Mouse (Mus musculus): ENCODE measurements around the gene Rnls. TPM values are rescaled to one million over a fixed set of nuclear protein-coding genes. Genes with fewer than 3 reads are reported as not detected.

Rnls gene
- polyA plus RNA-seq, 1 experiment from 2014 or later: 5.6 TPM

DNA sequence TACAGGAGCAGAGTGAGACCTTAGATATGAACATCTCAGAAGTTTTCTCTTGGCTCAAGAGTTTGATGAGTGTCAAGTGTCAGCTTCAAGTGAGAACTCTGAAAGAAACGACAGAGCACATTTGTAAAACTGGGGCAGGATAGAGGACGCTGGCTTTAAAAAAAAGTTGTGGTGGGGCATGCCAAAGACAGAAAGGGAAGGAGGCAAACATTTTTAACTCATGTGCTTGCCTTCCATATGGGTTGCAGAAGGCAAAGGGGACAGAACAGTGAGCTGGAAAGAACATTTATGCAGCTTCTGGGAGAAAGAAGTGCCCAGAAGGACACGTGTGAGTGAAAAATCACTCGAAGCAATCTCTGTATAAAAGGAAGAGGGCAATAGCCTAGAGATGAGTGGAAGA, 75.0 kb downstream of the Rnls start:
- Histone ChIP-seq H3K4me3 (replicated peaks) (no peak overlapping the region), H3K36me3 (no peaks in the 10 kb centered on the region), H3K27me3 (no peaks in the 10 kb centered on the region; the same call in 1 of the 2 replicates), H3K27ac (no peak overlapping the region), H3K4me2 (no peak overlapping the region), H3K4me1 (replicated peaks) (no peaks in the 10 kb centered on the region), H3K9ac (replicated peaks) (no peak overlapping the region), H3K9me3 (no peaks in the 10 kb centered on the region)
- WGBS: 67% methylated on average over 4 of the region's 4 CpGs
- no peak for ATAC-seq (ENCODE audit: insufficient number of reproducible peaks, insufficient read depth, low FRiP score, low TSS enrichment, low read depth)

- Histone ChIP-seq H3K4me3 (replicated peaks) (no peak overlapping the region), H3K9me3 (no peaks in the 10 kb centered on the region), H3K4me1 (replicated peaks) (no peaks in the 10 kb centered on the region), H3K4me2 (no peak overlapping the region), H3K36me3 (no peaks in the 10 kb centered on the region), H3K27me3 (no peaks in the 10 kb centered on the region), H3K27ac (no peak overlapping the region), H3K9ac (replicated peaks) (no peak overlapping the region)
- 55% methylated on average over 3 of the region's 3 CpGs for WGBS
- no peak for ATAC-seq (ENCODE audit: insufficient number of reproducible peaks, insufficient read depth, low FRiP score, low TSS enrichment, low read depth)
Observed at GRCm38 (mm10) chr19:33299726-33300292, 92.3 kb downstream of the Rnls start.

DNA sequence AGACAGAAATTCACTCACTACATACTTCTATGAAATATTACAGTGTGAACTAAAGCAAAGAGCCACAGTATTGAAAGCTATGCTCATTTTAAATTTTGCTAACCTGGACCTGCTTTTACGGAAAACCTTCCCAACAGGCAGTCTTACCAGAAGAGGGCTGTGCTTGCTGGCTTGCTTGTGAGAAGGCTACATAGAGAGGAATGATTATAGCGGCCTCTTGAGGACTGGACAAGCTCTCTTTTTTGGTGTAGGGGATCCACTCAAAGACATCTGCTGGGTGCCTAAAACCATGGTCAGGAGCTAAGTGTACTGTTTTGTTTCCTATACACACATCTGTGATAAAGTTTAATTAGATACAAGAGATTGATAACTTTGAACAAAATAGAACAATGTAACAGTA, 95.8 kb downstream of the Rnls start:
- 51% methylated on average over 2 of the region's 2 CpGs for WGBS
- H3K4me3 ChIP-seq (replicated peaks): no peak overlapping the region
- ATAC-seq (ENCODE audit: insufficient number of reproducible peaks, insufficient read depth, low FRiP score, low TSS enrichment, low read depth): no peak

DNA sequence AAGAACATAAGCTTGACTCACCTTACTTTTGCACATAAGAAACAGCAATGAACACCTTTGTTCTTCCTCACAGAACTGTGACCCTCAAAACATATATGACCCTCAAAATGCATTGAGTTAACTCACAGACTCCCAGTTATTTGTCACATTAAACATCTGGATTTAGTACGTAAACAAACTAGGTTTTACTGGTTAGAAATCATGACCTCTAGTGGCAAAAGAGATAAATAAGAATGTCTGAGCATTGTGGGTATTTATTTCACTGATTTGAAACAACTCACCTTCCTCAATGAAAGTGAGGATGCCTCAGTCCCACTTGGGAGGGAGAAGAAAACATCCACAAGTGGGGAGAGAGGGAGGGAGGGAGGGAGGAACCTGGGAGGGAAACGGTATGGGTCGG, 109.1 kb downstream of the Rnls start:
- no peak overlapping the region for H3K27ac ChIP-seq
- H3K4me3 ChIP-seq (replicated peaks): no peak overlapping the region
- ATAC-seq (ENCODE audit: insufficient number of reproducible peaks, insufficient read depth, low FRiP score, low TSS enrichment, low read depth): no peak
- H3K4me1 ChIP-seq (replicated peaks): no peaks in the 10 kb centered on the region
- H3K9me3 ChIP-seq: no peaks in the 10 kb centered on the region
- H3K36me3 ChIP-seq: no peaks in the 10 kb centered on the region
- H3K4me2 ChIP-seq: no peak overlapping the region
- no peak overlapping the region for H3K9ac ChIP-seq (replicated peaks)
- no peaks in the 10 kb centered on the region for H3K27me3 ChIP-seq
- 75% methylated on average over 3 of the region's 3 CpGs for WGBS

More for the DNA sequence above, 95.8 kb downstream of the Rnls start:
- H3K36me3 ChIP-seq: no peaks in the 10 kb centered on the region
- H3K9me3 ChIP-seq: no peaks in the 10 kb centered on the region
- H3K4me2 ChIP-seq: no peak overlapping the region
- H3K9ac ChIP-seq (replicated peaks): no peak overlapping the region
- H3K27me3 ChIP-seq: no peaks in the 10 kb centered on the region
- H3K4me1 ChIP-seq (replicated peaks): no peaks in the 10 kb centered on the region
- no peak overlapping the region for H3K27ac ChIP-seq

DNA sequence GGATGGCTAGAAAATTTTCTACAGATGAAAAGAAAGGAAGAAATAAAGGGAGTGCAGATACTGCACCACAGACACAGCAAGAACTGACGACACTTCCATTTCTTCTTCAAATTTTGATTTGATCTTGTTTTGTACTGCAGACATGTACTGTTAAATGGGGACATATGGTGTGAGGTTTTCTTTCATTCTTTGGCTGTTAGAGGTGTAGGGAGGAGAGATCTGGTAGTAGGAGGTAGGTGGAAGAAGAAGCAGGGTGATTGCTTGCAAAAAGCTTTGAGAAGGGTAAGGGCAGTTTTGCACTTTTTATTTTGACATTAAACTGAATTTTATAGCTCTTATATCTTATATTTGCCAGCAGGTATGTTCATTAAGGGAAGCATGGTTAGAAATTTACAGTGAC, 115.7 kb downstream of the Rnls start:
- Histone ChIP-seq H3K4me1 (replicated peaks) (peaks cover 4% of the 10 kb centered on the region; the same call in 1 of the 2 replicates), H3K4me3 (replicated peaks) (no peak overlapping the region)
- 92% methylated on average over 1 of the region's 1 CpGs for WGBS

GRCm38 (mm10) chr19:33273676-33274075, 118.4 kb downstream of the Rnls start:
- H3K4me1 ChIP-seq (replicated peaks): peaks cover 8% of the 10 kb centered on the region; the same call in 1 of the 2 replicates
- no peak overlapping the region for H3K4me3 ChIP-seq (replicated peaks)
- H3K9me3 ChIP-seq: no peaks in the 10 kb centered on the region
- H3K36me3 ChIP-seq: no peaks in the 10 kb centered on the region
- ATAC-seq (ENCODE audit: insufficient number of reproducible peaks, insufficient read depth, low FRiP score, low TSS enrichment, low read depth): no peak
- no peak overlapping the region for H3K27ac ChIP-seq
- no peak overlapping the region for H3K9ac ChIP-seq (replicated peaks)
- H3K27me3 ChIP-seq: peaks cover 4% of the 10 kb centered on the region; the same call in 1 of the 2 replicates
- WGBS: 60% methylated on average over 1 of the region's 1 CpGs
- H3K4me2 ChIP-seq: no peak overlapping the region

More for the DNA sequence above, 115.7 kb downstream of the Rnls start:
- Histone ChIP-seq H3K9ac (replicated peaks) (no peak overlapping the region), H3K27ac (no peak overlapping the region), H3K9me3 (no peaks in the 10 kb centered on the region), H3K36me3 (no peaks in the 10 kb centered on the region), H3K4me2 (no peak overlapping the region), H3K27me3 (peaks cover 4% of the 10 kb centered on the region; the same call in 1 of the 2 replicates)
- ATAC-seq (ENCODE audit: insufficient number of reproducible peaks, insufficient read depth, low FRiP score, low TSS enrichment, low read depth): no peak

- no peaks in the 10 kb centered on the region for H3K36me3 ChIP-seq
- no peak overlapping the region for H3K4me3 ChIP-seq (replicated peaks)
- no peak overlapping the region for H3K9ac ChIP-seq (replicated peaks)
- H3K9me3 ChIP-seq: no peaks in the 10 kb centered on the region
- WGBS: 39% methylated on average over 2 of the region's 2 CpGs
- no peak overlapping the region for H3K27ac ChIP-seq
- peaks cover 8% of the 10 kb centered on the region; the same call in 1 of the 2 replicates for H3K4me1 ChIP-seq (replicated peaks)
- 0 out of 2 replicates have a peak, but pooled peaks cover 7% of the 10 kb centered on the region for H3K27me3 ChIP-seq
- H3K4me2 ChIP-seq: no peak overlapping the region
- no peak for ATAC-seq (ENCODE audit: insufficient number of reproducible peaks, insufficient read depth, low FRiP score, low TSS enrichment, low read depth)
Observed at GRCm38 (mm10) chr19:33271571-33271970, 120.5 kb downstream of the Rnls start.

DNA sequence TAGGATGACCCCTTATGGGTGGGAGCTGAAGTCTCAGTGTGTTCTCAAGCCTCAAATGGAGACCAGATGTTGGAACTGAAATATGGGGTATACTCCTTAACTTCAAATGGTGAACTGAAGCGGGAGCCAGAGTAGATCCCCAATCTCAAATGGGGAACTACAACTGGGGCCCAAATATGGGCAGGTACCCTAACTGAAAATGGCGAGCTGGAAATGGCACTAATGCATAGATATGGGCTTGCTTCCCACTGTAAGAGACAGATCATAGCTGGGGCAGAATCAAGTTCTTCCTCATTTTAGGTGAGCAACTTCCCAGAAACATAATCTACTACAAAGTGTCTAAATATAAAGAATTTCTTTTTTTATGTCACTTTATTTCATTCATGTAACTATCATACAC, 121.9 kb downstream of the Rnls start:
- no peak for ATAC-seq (ENCODE audit: insufficient number of reproducible peaks, insufficient read depth, low FRiP score, low TSS enrichment, low read depth)

GRCm38 (mm10) chr19:33268044-33268443, 124.1 kb downstream of the Rnls start:
- no peak overlapping the region for H3K4me2 ChIP-seq
- H3K9ac ChIP-seq (replicated peaks): no peak overlapping the region
- H3K4me1 ChIP-seq (replicated peaks): peaks cover 8% of the 10 kb centered on the region; the same call in 1 of the 2 replicates
- WGBS: 78% methylated on average over 14 of the region's 14 CpGs
- H3K27me3 ChIP-seq: 0 out of 2 replicates have a peak, but pooled peaks cover 12% of the 10 kb centered on the region
- no peak for ATAC-seq (ENCODE audit: insufficient number of reproducible peaks, insufficient read depth, low FRiP score, low TSS enrichment, low read depth)
- H3K9me3 ChIP-seq: no peaks in the 10 kb centered on the region
- H3K36me3 ChIP-seq: no peaks in the 10 kb centered on the region
- H3K4me3 ChIP-seq (replicated peaks): no peak overlapping the region
- no peak overlapping the region for H3K27ac ChIP-seq

More for the DNA sequence above, 121.9 kb downstream of the Rnls start:
- 0 out of 2 replicates have a peak, but pooled peaks cover 7% of the 10 kb centered on the region for H3K27me3 ChIP-seq
- WGBS: 74% methylated on average over 2 of the region's 2 CpGs
- H3K4me3 ChIP-seq (replicated peaks): no peak overlapping the region
- no peak overlapping the region for H3K27ac ChIP-seq
- no peak overlapping the region for H3K9ac ChIP-seq (replicated peaks)
- H3K4me2 ChIP-seq: no peak overlapping the region
- H3K9me3 ChIP-seq: no peaks in the 10 kb centered on the region
- H3K36me3 ChIP-seq: no peaks in the 10 kb centered on the region
- H3K4me1 ChIP-seq (replicated peaks): peaks cover 8% of the 10 kb centered on the region; the same call in 1 of the 2 replicates

DNA sequence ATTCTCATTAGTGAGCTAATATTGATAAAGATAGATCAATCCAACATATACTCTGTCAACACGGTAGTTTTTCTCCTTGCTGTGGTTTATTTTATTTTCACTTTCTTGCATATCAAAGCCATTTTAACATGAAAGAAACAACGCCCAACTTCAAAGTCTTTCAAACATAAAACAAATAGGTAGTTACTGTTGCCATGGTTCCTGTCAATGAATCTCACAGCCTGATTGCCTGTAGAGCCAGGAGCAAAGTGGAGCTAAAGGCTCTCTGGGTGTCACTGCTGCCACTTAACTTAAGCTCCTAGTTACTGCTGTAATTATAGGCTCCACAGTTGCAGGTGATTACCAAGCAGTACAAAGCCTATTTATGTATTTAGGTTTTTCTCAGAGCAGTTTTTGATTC, 126.8 kb downstream of the Rnls start:
- 7% methylated on average over 2 of the region's 2 CpGs for WGBS
- H3K4me2 ChIP-seq: no peak overlapping the region
- H3K9me3 ChIP-seq: no peaks in the 10 kb centered on the region
- H3K36me3 ChIP-seq: no peaks in the 10 kb centered on the region
- H3K27ac ChIP-seq: no peak overlapping the region
- no peak overlapping the region for H3K4me3 ChIP-seq (replicated peaks)
- ATAC-seq (ENCODE audit: insufficient number of reproducible peaks, insufficient read depth, low FRiP score, low TSS enrichment, low read depth): no peak
- no peak overlapping the region for H3K9ac ChIP-seq (replicated peaks)
- H3K4me1 ChIP-seq (replicated peaks): no peaks in the 10 kb centered on the region
- 0 out of 2 replicates have a peak, but pooled peaks cover 12% of the 10 kb centered on the region for H3K27me3 ChIP-seq

GRCm38 (mm10) chr19:33264224-33264993, 127.7 kb downstream of the Rnls start:
- Histone ChIP-seq H3K27me3 (0 out of 2 replicates have a peak, but pooled peaks cover 12% of the 10 kb centered on the region), H3K9me3 (no peaks in the 10 kb centered on the region), H3K27ac (no peak overlapping the region), H3K4me2 (no peak overlapping the region), H3K9ac (replicated peaks) (no peak overlapping the region), H3K4me1 (replicated peaks) (no peaks in the 10 kb centered on the region), H3K36me3 (no peaks in the 10 kb centered on the region), H3K4me3 (replicated peaks) (no peak overlapping the region)
- ATAC-seq (ENCODE audit: insufficient number of reproducible peaks, insufficient read depth, low FRiP score, low TSS enrichment, low read depth): no peak
- 32% methylated on average over 3 of the region's 3 CpGs for WGBS

All from limb, embryonic 12.5 days (tissue).